Mouse (Mus musculus) MEL (cell line): ENCODE measurements around the gene Med13l. TPM values are rescaled to one million over a fixed set of nuclear protein-coding genes. Genes with fewer than 3 reads are reported as not detected.

ENCODE experiments used
- DNase-seq: peaks from one replicate; pipeline ENCODE4 v3.0.0; 2011; ENCODE audit warnings: low read depth, low spot score
- H3K27ac ChIP-seq: 2 replicates; pipeline ENCODE4 v1.5.1; 2012; ENCODE audit warnings: low read depth, mild to moderate bottlenecking, control low read depth, low read length, moderate library complexity; ENCODE audit not compliant: control insufficient read depth
- H3K27me3 ChIP-seq, 2 experiments: fragments of 150-350 bp in 1 of 2; sonication (generic) in 1 of 2; 2 replicates each; pipeline ENCODE4 v1.6.1; 2012; ENCODE audit warnings: low read length in 2 of 2, mild to moderate bottlenecking in 2 of 2, improper control_type of control experiment in 1 of 2, moderate library complexity in 1 of 2; ENCODE audit not compliant: insufficient read depth in 2 of 2, control insufficient read depth in 1 of 2
- H3K36me3 ChIP-seq, 2 experiments: 2 replicates each; pipeline ENCODE4 v1.6.1; 2012 to 2014; ENCODE audit warnings: low read length in 2 of 2, improper control_type of control experiment in 1 of 2, inconsistent platforms in 1 of 2, mild to moderate bottlenecking in 1 of 2; ENCODE audit not compliant: insufficient read depth in 2 of 2, control insufficient read depth in 1 of 2
- H3K4me1 ChIP-seq, 2 experiments: fragments of 150-350 bp in 1 of 2; sonication (generic) in 1 of 2; 2 replicates each; pipeline ENCODE4 v1.6.1; 2012; ENCODE audit warnings: low read length in 2 of 2, improper control_type of control experiment in 1 of 2, mild to moderate bottlenecking in 1 of 2; ENCODE audit not compliant: insufficient read depth in 2 of 2, control insufficient read depth in 1 of 2
- H3K4me3 ChIP-seq, 2 experiments: fragments of 150-350 bp in 1 of 2; sonication (generic) in 1 of 2; 2 replicates each; pipeline ENCODE4 v1.5.1; 2012; ENCODE audit warnings: low read depth in 2 of 2, low read length in 2 of 2, mild to moderate bottlenecking in 2 of 2, moderate library complexity in 2 of 2, control low read depth in 1 of 2, improper control_type of control experiment in 1 of 2; ENCODE audit not compliant: control insufficient read depth in 1 of 2, insufficient read depth in 1 of 2
- H3K79me2 ChIP-seq: 2 replicates; pipeline ENCODE4 v1.6.1; 2012; ENCODE audit warnings: mild to moderate bottlenecking, low read length, moderate library complexity; ENCODE audit not compliant: control insufficient read depth, poor library complexity, insufficient read depth
- H3K9ac ChIP-seq: 2 replicates; pipeline ENCODE4 v1.6.1; 2012; ENCODE audit warnings: low read depth, mild to moderate bottlenecking, control low read depth, low read length, moderate library complexity; ENCODE audit not compliant: control insufficient read depth, poor library complexity, severe bottlenecking
- H3K9me3 ChIP-seq: fragments of 150-350 bp; sonication (generic); replicated peaks from 2 replicates; pipeline ENCODE4 v1.6.1; 2012; ENCODE audit warnings: mild to moderate bottlenecking, low read length, improper control_type of control experiment, moderate library complexity; ENCODE audit not compliant: insufficient read depth
- BHLHE40 ChIP-seq: IDR thresholded peaks from 2 replicates; pipeline ENCODE4 v1.6.1; 2012; ENCODE audit warnings: low read depth, mild to moderate bottlenecking, inconsistent platforms, low read length, improper control_type of control experiment, borderline replicate concordance
- CTCF ChIP-seq, 3 experiments: IDR thresholded peaks in 2 of 3; conservative IDR thresholded peaks in 1 of 3; 2 replicates each; pipeline ENCODE4 v1.5.1; 2011 to 2012; ENCODE audit warnings: low read length in 3 of 3, low read depth in 2 of 3, mild to moderate bottlenecking in 2 of 3, improper control_type of control experiment in 1 of 3, inconsistent platforms in 1 of 3, mixed read lengths in 1 of 3, moderate library complexity in 1 of 3; ENCODE audit not compliant: control insufficient read depth in 1 of 3, insufficient read depth in 1 of 3, poor library complexity in 1 of 3, severe bottlenecking in 1 of 3
- E2F4 ChIP-seq: IDR thresholded peaks from 2 replicates; pipeline ENCODE4 v1.6.1; 2011; ENCODE audit warnings: low read depth, low read length, improper control_type of control experiment, borderline replicate concordance
- EP300 ChIP-seq, 2 experiments: IDR thresholded peaks; 2 replicates each; pipeline ENCODE4 v1.6.1; 2011; ENCODE audit warnings: improper control_type of control experiment in 2 of 2, low read length in 2 of 2, low read depth in 1 of 2, mild to moderate bottlenecking in 1 of 2
- ETS1 ChIP-seq: IDR thresholded peaks from 2 replicates; pipeline ENCODE4 v1.6.1; 2012; ENCODE audit warnings: low read depth, mild to moderate bottlenecking, inconsistent platforms, low read length, improper control_type of control experiment, moderate library complexity
- MAFK ChIP-seq: IDR thresholded peaks from 2 replicates; pipeline ENCODE4 v1.6.1; 2011; ENCODE audit warnings: low read depth, mild to moderate bottlenecking, low read length, improper control_type of control experiment, borderline replicate concordance
- MEF2A ChIP-seq: IDR thresholded peaks from 2 replicates; pipeline ENCODE4 v1.6.1; 2014; ENCODE audit warnings: low read depth, mild to moderate bottlenecking, inconsistent platforms, low read length, improper control_type of control experiment; ENCODE audit not compliant: poor library complexity, insufficient replicate concordance, severe bottlenecking; ENCODE audit errors: extremely low read depth
- MXI1 ChIP-seq: IDR thresholded peaks from 2 replicates; pipeline ENCODE4 v1.6.1; 2011; ENCODE audit warnings: mild to moderate bottlenecking, low read depth, low read length, improper control_type of control experiment
- MYC ChIP-seq: IDR thresholded peaks from 2 replicates; pipeline ENCODE4 v1.6.1; 2011; ENCODE audit warnings: low read depth, mild to moderate bottlenecking, low read length, improper control_type of control experiment, moderate library complexity
- SIN3A ChIP-seq: IDR thresholded peaks from 2 replicates; pipeline ENCODE4 v1.6.1; 2012; ENCODE audit warnings: low read length, improper control_type of control experiment, inconsistent platforms
- TBP ChIP-seq: IDR thresholded peaks from 2 replicates; pipeline ENCODE4 v1.8.0; 2011; ENCODE audit warnings: low read depth, low read length, improper control_type of control experiment
- TCF12 ChIP-seq: IDR thresholded peaks from 2 replicates; pipeline ENCODE4 v1.6.1; 2014; ENCODE audit warnings: low read depth, mild to moderate bottlenecking, inconsistent platforms, low read length, improper control_type of control experiment, moderate library complexity
- ZC3H11A ChIP-seq: IDR thresholded peaks from 2 replicates; pipeline ENCODE4 v1.6.1; 2012; ENCODE audit warnings: low read depth, mild to moderate bottlenecking, inconsistent platforms, low read length, improper control_type of control experiment
- ZKSCAN1 ChIP-seq: IDR thresholded peaks from 2 replicates; pipeline ENCODE4 v1.6.1; 2012; ENCODE audit warnings: low read depth, mild to moderate bottlenecking, inconsistent platforms, low read length, improper control_type of control experiment, moderate library complexity
- ZMIZ1 ChIP-seq: IDR thresholded peaks from 2 replicates; pipeline ENCODE4 v1.6.1; 2012; ENCODE audit warnings: low read depth, mild to moderate bottlenecking, inconsistent platforms, low read length, improper control_type of control experiment, moderate library complexity
- polyA plus RNA-seq, 2 experiments: library from polyadenylated mRNA; stranded (reverse) in 1 of 2; unstranded in 1 of 2; fragments of >175 nt in 1 of 2; fragments of >200 nt in 1 of 2; gene quantifications; 2 replicates each; pipeline versions ENCODE4 v1.2.1 to v1.2.4; 2012; ENCODE audit warnings: low replicate concordance in 2 of 2, low read depth in 1 of 2; ENCODE audit not compliant: insufficient read length in 2 of 2, insufficient read depth in 1 of 2, missing spikeins in 1 of 2
- total RNA-seq: library from RNA; depleted of rRNA; stranded (reverse); fragments of 300-350 nt; gene quantifications from 2 replicates; pipeline ENCODE4 v1.2.3, GENCODE M21; 2012

The Med13l gene
- total and polyA plus RNA-seq, 3 experiments = 13.4 to 16.1 TPM; not detected in 1

DNA sequence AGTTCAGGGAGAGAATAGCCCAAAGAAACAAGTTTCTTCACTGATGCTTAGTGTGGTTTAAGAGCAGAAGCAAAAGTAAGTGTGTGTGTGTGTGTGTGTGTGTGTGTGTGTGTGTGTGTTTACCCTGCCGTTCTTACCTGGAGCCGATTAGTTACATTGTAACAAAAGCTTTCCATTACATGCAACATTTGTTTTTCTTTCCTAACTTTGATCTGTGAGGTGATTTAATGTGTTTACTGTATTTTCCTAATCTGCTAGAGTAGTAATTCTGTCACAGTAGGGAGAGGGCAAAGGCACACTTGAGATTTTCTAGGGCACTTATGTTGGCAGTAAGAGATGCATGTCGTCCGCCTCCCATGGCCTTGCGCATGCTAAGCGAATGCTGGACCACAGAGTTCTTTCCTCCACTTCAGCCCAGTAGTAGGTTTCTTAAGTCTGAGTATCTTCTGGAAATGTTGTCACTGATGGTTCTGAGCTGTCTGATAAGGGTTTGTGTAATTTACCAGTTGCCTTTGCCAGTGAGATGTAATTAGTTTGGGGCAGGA is 28.0 kb downstream of the Med13l start:
- no peak overlapping the region for H3K27ac ChIP-seq
- H3K36me3 ChIP-seq = peaks cover 0 to 5% of the 10 kb centered on the region in 2 experiments; a peak in 2 of 4 replicates
- DNase-seq = no peak
- no peak overlapping the region for H3K9ac ChIP-seq
- TF ChIP-seq MXI1 = no peak
- TF ChIP-seq ZKSCAN1 = no peak
- TF ChIP-seq TCF12 = no peak
- no peak for TF ChIP-seq BHLHE40
- TF ChIP-seq CTCF (IDR thresholded peaks at IDR 0.05 in 2 of 3, conservative IDR thresholded peaks at IDR 0.05 in 1 of 3; ENCODE audit: control insufficient read depth in 1 of 3, insufficient read depth in 1 of 3, low read depth in 2 of 3, low read length in 3 of 3, poor library complexity in 1 of 3, severe bottlenecking in 1 of 3) = no peak
- no peak for TF ChIP-seq TBP
- no peak for TF ChIP-seq MYC
- no peak for TF ChIP-seq MEF2A
- TF ChIP-seq E2F4 = no peak
- no peak for TF ChIP-seq ETS1
- H3K79me2 ChIP-seq = peaks cover 60% of the 10 kb centered on the region
- no peaks in the 10 kb centered on the region for H3K9me3 ChIP-seq
- no peaks in the 10 kb centered on the region for H3K27me3 ChIP-seq
- no peak overlapping the region for H3K4me3 ChIP-seq
- H3K4me1 ChIP-seq = peaks cover 0 to 7% of the 10 kb centered on the region in 2 experiments; a peak in 2 of 4 replicates

DNA sequence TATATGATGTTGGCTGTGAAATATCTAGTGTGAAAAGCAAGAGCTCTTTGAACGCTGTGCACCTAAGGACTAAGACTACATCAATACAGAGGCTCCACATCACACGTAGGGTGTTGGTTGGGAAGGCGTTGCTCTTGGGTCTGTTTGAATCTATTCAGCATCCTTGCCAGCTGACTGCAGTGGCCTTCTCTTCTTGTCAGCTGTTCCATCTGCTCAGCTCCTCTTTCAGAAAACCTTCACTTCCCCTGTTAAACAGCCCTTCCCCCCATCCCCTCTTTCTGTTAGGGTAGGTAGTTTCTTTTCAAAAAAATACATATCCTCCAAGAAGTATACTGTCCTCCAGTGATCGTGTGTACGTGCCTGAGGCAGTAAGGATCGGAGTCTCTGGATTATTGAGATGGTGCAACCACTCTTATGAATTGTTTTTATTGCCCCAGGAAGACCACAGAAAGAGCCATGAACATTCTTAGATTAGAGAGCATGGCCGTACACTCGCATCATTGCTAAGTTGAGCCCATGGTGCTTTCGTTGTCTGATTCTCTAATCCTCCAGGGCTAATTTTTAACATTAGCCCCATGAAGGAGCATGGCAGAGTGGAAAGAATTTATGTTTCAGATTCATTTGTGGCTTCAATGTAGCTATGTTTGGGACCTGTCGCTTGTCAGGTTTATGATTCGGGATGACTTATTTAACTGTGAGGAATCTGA is 28.9 kb downstream of the Med13l start:
- Histone ChIP-seq H3K9ac (no peak overlapping the region), H3K27ac (no peak overlapping the region), H3K9me3 (no peaks in the 10 kb centered on the region), H3K4me3 (no peak overlapping the region), H3K36me3 (peaks cover 0 to 5% of the 10 kb centered on the region in 2 experiments; a peak in 2 of 4 replicates), H3K27me3 (no peaks in the 10 kb centered on the region), H3K79me2 (peaks cover 54% of the 10 kb centered on the region), H3K4me1 (peaks cover 0 to 7% of the 10 kb centered on the region in 2 experiments; a peak in 2 of 4 replicates)
- peak; percentile 34; the same call in 1 of the 2 replicates for TF ChIP-seq SIN3A
- no peak for TF ChIP-seq ZC3H11A
- no peak for TF ChIP-seq ZMIZ1
- TF ChIP-seq ETS1 = peak; percentile 82
- no peak for TF ChIP-seq EP300 (IDR thresholded peaks at IDR 0.05; ENCODE audit: low read depth in 1 of 2, low read length in 2 of 2)
- no peak for TF ChIP-seq MAFK
- peak; percentile 36 for DNase-seq
